In the genomic region with DNA sequence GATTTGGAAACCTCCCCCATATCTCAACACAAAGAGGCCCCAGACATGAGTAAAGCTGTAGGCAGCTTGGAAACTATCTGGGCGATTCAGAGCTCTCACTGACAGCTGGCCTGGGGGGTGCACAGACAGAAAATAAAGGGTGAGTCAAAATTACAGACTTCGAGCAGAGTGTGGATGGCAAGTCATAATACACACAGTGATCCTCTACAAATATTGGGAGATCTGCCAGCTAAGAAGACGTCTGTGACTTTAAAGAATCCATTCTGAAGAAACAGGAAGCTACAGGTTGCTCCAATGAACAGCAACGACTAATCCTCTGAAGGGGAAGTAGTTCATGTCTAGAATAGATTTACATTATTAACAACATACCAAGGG, we compare ENCODE assay signal across 19 mouse cellular contexts. TPM values are rescaled to one million over a fixed set of nuclear protein-coding genes. Genes with fewer than 3 reads are reported as not detected.
DNase-seq lines count a peak whose midpoint lies in the region; ATAC-seq and TF ChIP-seq lines count a peak whose summit lies in the region.
"Had no signal": no experiment of that assay in that cellular context is flagged by ENCODE, and none has a peak within 500 bp of the region (broad histone marks: within the 10 kb centered on the region; RNA-seq: fewer than 3 reads in every experiment).

No protein-coding gene starts in this region.

- TF ChIP-seq POLR2A in heart, adult 2 months (IDR thresholded peaks at IDR 0.05; ENCODE audit: insufficient read depth, low read depth, low read length): no peak

- H3K9me3 ChIP-seq in liver, postnatal 0 days (ENCODE audit: low read length): 0 out of 2 replicates have a peak, but pooled peaks cover 4% of the 10 kb centered on the region
- no peaks in the 10 kb centered on the region; the same call in 1 of the 2 replicates for H3K9me3 ChIP-seq in liver, embryonic 12.5 days (replicated peaks)
- H3K9me3 ChIP-seq: embryonic facial prominence, embryonic 12.5 days; hindbrain, embryonic 13.5 days; neural tube, embryonic 12.5 days; stomach, embryonic 15.5 days had no signal

- no peak for DNase-seq in heart, adult 2 months
- DNase-seq in heart, adult 8-10 months (ENCODE audit: low spot score): no peak
- DNase-seq in liver, postnatal 0 days: no peak
- peak; percentile 61 for DNase-seq in Patski (ENCODE audit: low read depth, low spot score)
- DNase-seq in layer of hippocampus, postnatal 36 days: peak; percentile 40 to 55
- no peak for DNase-seq in adrenal gland, adult (ENCODE audit: inconsistent age in 2 of 2, low spot score in 1 of 2)
- DNase-seq in cerebellum, adult 9-11 months: no peak
- DNase-seq: adrenal gland, postnatal 25 days; B cell, adult 2 months; cerebellum, adult 11-12 months; right cerebral cortex, adult 18-20 months had no signal

- intact Hi-C loops in heart, adult 2 months (cut with DNase I): no loop called here

- H3K27me3 ChIP-seq in heart, adult 2 months (ENCODE audit: control insufficient read depth, insufficient read depth, low read length): no peaks in the 10 kb centered on the region
- no peaks in the 10 kb centered on the region for H3K27me3 ChIP-seq in liver, postnatal 0 days (ENCODE audit: insufficient read depth, low read length)
- H3K27me3 ChIP-seq in liver, embryonic 12.5 days (replicated peaks): no peaks in the 10 kb centered on the region
- H3K27me3 ChIP-seq in Patski: no peaks in the 10 kb centered on the region
- H3K27me3 ChIP-seq: embryonic facial prominence, embryonic 12.5 days; hindbrain, embryonic 13.5 days; neural tube, embryonic 12.5 days; stomach, embryonic 15.5 days had no signal

- peaks cover 4% of the 10 kb centered on the region for H3K36me3 ChIP-seq in heart, adult 2 months (ENCODE audit: control insufficient read depth, insufficient read depth, low read length)
- H3K36me3 ChIP-seq in liver, postnatal 0 days (replicated peaks; ENCODE audit: insufficient read depth, low read length): no peaks in the 10 kb centered on the region
- no peaks in the 10 kb centered on the region for H3K36me3 ChIP-seq in liver, embryonic 12.5 days
- H3K36me3 ChIP-seq: embryonic facial prominence, embryonic 12.5 days; hindbrain, embryonic 13.5 days; neural tube, embryonic 12.5 days; stomach, embryonic 15.5 days had no signal

- CTCF ChIA-PET in Patski (lab: Charles Lee): interaction anchor here (1.2 to 2.0 kb wide), 3 partner anchors 8 to 70 kb away, joined by 4 to 6 read pairs (median 6); no protein-coding TSS in a partner anchor

- no peak overlapping the region for H3K4me3 ChIP-seq in heart, adult 2 months
- no peak overlapping the region for H3K4me3 ChIP-seq in liver, postnatal 0 days (ENCODE audit: low read depth, low read length)
- H3K4me3 ChIP-seq in liver, embryonic 12.5 days: no peak overlapping the region
- H3K4me3 ChIP-seq: embryonic facial prominence, embryonic 12.5 days; hindbrain, embryonic 13.5 days; neural tube, embryonic 12.5 days; stomach, embryonic 15.5 days had no signal

- in situ Hi-C loops in Patski (cut with MboI; ENCODE audit: low pct_unique_long_range_greater_than_20kb): no loop called here

- no peak for TF ChIP-seq CTCF in heart, adult 2 months (IDR thresholded peaks at IDR 0.05)
- TF ChIP-seq CTCF in liver, postnatal 0 days (IDR thresholded peaks at IDR 0.05; ENCODE audit: low read depth): no peak
- TF ChIP-seq CTCF in Patski (IDR thresholded peaks at IDR 0.05): no peak

- H3K27ac ChIP-seq in heart, adult 2 months: peak overlapping the region; percentile 69
- peak overlapping the region; percentile 29; the same call in 1 of the 2 replicates for H3K27ac ChIP-seq in liver, postnatal 0 days (ENCODE audit: low read depth)
- H3K27ac ChIP-seq in liver, embryonic 12.5 days: no peak overlapping the region
- H3K27ac ChIP-seq: embryonic facial prominence, embryonic 12.5 days; hindbrain, embryonic 13.5 days; neural tube, embryonic 12.5 days; stomach, embryonic 15.5 days had no signal

- peaks cover 7% of the 10 kb centered on the region for H3K4me1 ChIP-seq in heart, adult 2 months (ENCODE audit: control insufficient read depth, insufficient read depth, low read length)
- peaks cover 11% of the 10 kb centered on the region for H3K4me1 ChIP-seq in liver, postnatal 0 days (ENCODE audit: insufficient read depth)
- H3K4me1 ChIP-seq in liver, embryonic 12.5 days: no peaks in the 10 kb centered on the region
- H3K4me1 ChIP-seq: embryonic facial prominence, embryonic 12.5 days; hindbrain, embryonic 13.5 days; neural tube, embryonic 12.5 days; stomach, embryonic 15.5 days had no signal

- no peak for ATAC-seq in liver, postnatal 0 days
- ATAC-seq in liver, embryonic 12.5 days: no peak
- ATAC-seq in Patski: peak; percentile 66

- TF ChIP-seq EP300 in heart, adult 2 months (IDR thresholded peaks at IDR 0.05; ENCODE audit: insufficient read depth, low read depth, low read length): no peak
- TF ChIP-seq EP300 in liver, postnatal 0 days (IDR thresholded peaks at IDR 0.05; ENCODE audit: low read depth): no peak

- no peak overlapping the region for H3K9ac ChIP-seq in heart, adult 2 months (ENCODE audit: low read depth, low read length)
- no peak overlapping the region for H3K9ac ChIP-seq in liver, postnatal 0 days (replicated peaks)
- H3K9ac ChIP-seq in liver, embryonic 12.5 days: no peak overlapping the region
- H3K9ac ChIP-seq: embryonic facial prominence, embryonic 12.5 days; hindbrain, embryonic 13.5 days; neural tube, embryonic 12.5 days; stomach, embryonic 15.5 days had no signal

- H3K79me2 ChIP-seq in heart, adult 2 months (replicated peaks; ENCODE audit: control insufficient read depth, insufficient read depth, low read length): no peaks in the 10 kb centered on the region

- H3K4me2 ChIP-seq in liver, postnatal 0 days (ENCODE audit: low read depth, low read length): no peak overlapping the region
- H3K4me2 ChIP-seq in liver, embryonic 12.5 days: no peak overlapping the region
- H3K4me2 ChIP-seq: embryonic facial prominence, embryonic 12.5 days; hindbrain, embryonic 13.5 days; neural tube, embryonic 12.5 days; stomach, embryonic 15.5 days had no signal

- POLR2A ChIA-PET in Patski (lab: Charles Lee): interaction anchor here (1.0 to 1.3 kb wide), 2 partner anchors 12 to 56 kb away, joined by 3 read pairs; no protein-coding TSS in a partner anchor

- 13% methylated on average over 4 of the region's 4 CpGs for WGBS in heart, adult 2 months
- 29% methylated on average over 4 of the region's 4 CpGs for WGBS in liver, postnatal 0 days (ENCODE audit: insufficient replicate concordance)
- 28% methylated on average over 4 of the region's 4 CpGs for WGBS in liver, embryonic 12.5 days (ENCODE audit: insufficient replicate concordance)

RNA-seq across cellular contexts. Expression of a gene that starts 10.3 kb away (rescaled TPM):
- total RNA-seq in heart, adult 2 months (2021): not detected
- polyA plus RNA-seq in heart, adult 2 months (2012; rRNA removed): 0.62 TPM in 1 of 2 replicates, not detected in the other
- total RNA-seq in heart, adult 8-10 months (2022): under 1 TPM in 3 of 4 experiments, not detected in 1; 0.08 to 0.11 (median 0.09) TPM
- polyA plus RNA-seq in liver, postnatal 0 days (2015; fragmentation: Nextera tagmentation; extraction: Ambion mirVana): 0.05 and 0.06 TPM in 2 replicates
- not detected in 2 replicates for polyA plus RNA-seq in liver, embryonic 12.5 days (2016; fragmentation: Nextera tagmentation; extraction: Ambion mirVana)
- 0.08 TPM for polyA plus RNA-seq in Patski (2021)
- total RNA-seq in layer of hippocampus, postnatal 36 days (2021): under 1 TPM in 1 of 2 experiments, not detected in 1; 0.37 TPM
- total RNA-seq: adrenal gland, postnatal 25 days had no signal
- polyA plus RNA-seq: hindbrain, embryonic 13.5 days; kidney, embryonic 14.5 days; limb, embryonic 11.5 days; neural tube, embryonic 12.5 days; stomach, embryonic 15.5 days had no signal

RNA-seq across cellular contexts. Expression of a gene that starts 13.5 kb away (rescaled TPM):
- not detected for total RNA-seq in heart, adult 2 months (2021)
- polyA plus RNA-seq in heart, adult 2 months (2012; rRNA removed): not detected in 2 replicates
- total RNA-seq in heart, adult 8-10 months (2022): under 1 TPM in 1 of 4 experiments, not detected in 3; 0.32 TPM
- 224 and 244 TPM in 2 replicates for polyA plus RNA-seq in liver, postnatal 0 days (2015; fragmentation: Nextera tagmentation; extraction: Ambion mirVana)
- 2.9 and 3.2 TPM in 2 replicates for polyA plus RNA-seq in liver, embryonic 12.5 days (2016; fragmentation: Nextera tagmentation; extraction: Ambion mirVana)
- not detected for polyA plus RNA-seq in Patski (2021)
- not detected for total RNA-seq in layer of hippocampus, postnatal 36 days (2021)
- total RNA-seq: adrenal gland, postnatal 25 days had no signal
- polyA plus RNA-seq: embryonic facial prominence, embryonic 12.5 days; frontal cortex, adult 2 months; hindbrain, embryonic 13.5 days; kidney, embryonic 14.5 days; limb, embryonic 11.5 days; neural tube, embryonic 12.5 days had no signal

RNA-seq across cellular contexts. Expression of a gene that starts 41.0 kb away (rescaled TPM):
- total RNA-seq in heart, adult 2 months (2021): not detected
- not detected in 2 replicates for polyA plus RNA-seq in heart, adult 2 months (2012; rRNA removed)
- total RNA-seq in heart, adult 8-10 months (2022): not detected
- polyA plus RNA-seq in liver, postnatal 0 days (2015; fragmentation: Nextera tagmentation; extraction: Ambion mirVana): 0.13 TPM in 2 replicates
- polyA plus RNA-seq in liver, embryonic 12.5 days (2016; fragmentation: Nextera tagmentation; extraction: Ambion mirVana): not detected in 2 replicates
- polyA plus RNA-seq in Patski (2021): not detected
- total RNA-seq in layer of hippocampus, postnatal 36 days (2021): under 1 TPM in 1 of 2 experiments, not detected in 1; 0.12 TPM
- polyA plus RNA-seq: embryonic facial prominence, embryonic 12.5 days; frontal cortex, adult 2 months; hindbrain, embryonic 13.5 days; kidney, embryonic 14.5 days; limb, embryonic 11.5 days; neural tube, embryonic 12.5 days; stomach, embryonic 15.5 days had no signal

RNA-seq across cellular contexts. Expression of a gene that starts 44.5 kb away (rescaled TPM):
- under 1 TPM in 1 of 2 experiments, not detected in 1; 0.27 TPM for total RNA-seq in heart, adult 2 months (2021)
- polyA plus RNA-seq in heart, adult 2 months (2012; rRNA removed): 0.23 and 0.35 TPM in 2 replicates
- total RNA-seq in heart, adult 8-10 months (2022): under 1 TPM; 0.19 to 0.44 (median 0.36) TPM
- 4,259 and 4,481 TPM in 2 replicates for polyA plus RNA-seq in liver, postnatal 0 days (2015; fragmentation: Nextera tagmentation; extraction: Ambion mirVana)
- 39.1 and 44.7 TPM in 2 replicates for polyA plus RNA-seq in liver, embryonic 12.5 days (2016; fragmentation: Nextera tagmentation; extraction: Ambion mirVana)
- polyA plus RNA-seq in Patski (2021): 0.14 TPM
- not detected for total RNA-seq in layer of hippocampus, postnatal 36 days (2021)
- polyA plus RNA-seq: embryonic facial prominence, embryonic 12.5 days; frontal cortex, adult 2 months; hindbrain, embryonic 13.5 days; limb, embryonic 11.5 days; neural tube, embryonic 12.5 days had no signal

Comparison
In these comparisons a context has a peak if more than half of its experiments do, and no peak if none do; other contexts are left out.
1. RNA of a gene that starts 13.5 kb away (polyA plus RNA-seq): 224 to 244 TPM in liver, postnatal 0 days; 2.9 to 3.2 TPM in liver, embryonic 12.5 days, not detected in Patski (single experiment) and not detected in heart, adult 2 months; every median in the first group is over 10 times any median in the second.
2. DNase-seq: peak in Patski (single experiment) and layer of hippocampus, postnatal 36 days (2 of 2); none in heart, adult 2 months (0 of 2), heart, adult 8-10 months (single experiment), liver, postnatal 0 days (single experiment), adrenal gland, adult (0 of 2) and cerebellum, adult 9-11 months (single experiment).